Mouse (Mus musculus): ENCODE data around the gene Cd59a. TPM values are rescaled to one million over a fixed set of nuclear protein-coding genes. Genes with fewer than 3 reads are reported as not detected.
"Not testable (repeated sequence)": the region's sequence is repeated elsewhere in the genome, so short reads cannot be mapped to it uniquely, and the experiment has no call there.

Cd59a gene
- total RNA-seq (2021) = 1 to 10 TPM; 3.7 to 4.1 TPM

DNA sequence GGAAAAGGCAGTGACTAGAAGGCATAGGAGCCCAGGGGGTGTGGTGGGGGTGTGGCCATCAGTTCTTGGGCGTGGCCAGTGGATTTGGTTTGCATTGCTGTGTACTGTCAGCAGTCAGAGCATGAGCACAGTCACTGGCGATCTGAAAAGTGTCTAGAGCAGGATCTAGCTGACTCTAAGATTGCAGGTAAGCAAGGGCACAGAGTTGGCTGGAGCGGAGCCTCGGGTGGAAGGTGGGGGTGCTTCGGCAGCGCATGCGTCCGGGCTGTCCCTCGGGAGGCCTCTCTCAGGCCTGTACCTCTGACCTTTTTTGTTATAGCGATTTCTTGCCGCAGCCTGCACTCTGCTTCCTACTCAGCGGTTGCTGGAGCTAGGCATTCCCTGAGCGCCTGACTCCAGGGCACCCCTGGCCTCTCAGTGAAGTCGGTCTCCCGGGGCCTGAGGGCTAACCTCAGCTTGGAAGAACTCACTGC is at the start of gene Cd59a:
Gene Cd59a (plus strand): TSS at position 61 of the 473 bp plus-strand sequence.
- DNase-seq (ENCODE audit: low spot score in 2 of 2) = peak; percentile 13 to 32
- intact Hi-C loops (cut with DNase I) = loop anchor here (2.0 kb wide), 1 partner anchor 27 kb away; the partner anchor contains the start of genes Cd59b and Gm10799

DNA sequence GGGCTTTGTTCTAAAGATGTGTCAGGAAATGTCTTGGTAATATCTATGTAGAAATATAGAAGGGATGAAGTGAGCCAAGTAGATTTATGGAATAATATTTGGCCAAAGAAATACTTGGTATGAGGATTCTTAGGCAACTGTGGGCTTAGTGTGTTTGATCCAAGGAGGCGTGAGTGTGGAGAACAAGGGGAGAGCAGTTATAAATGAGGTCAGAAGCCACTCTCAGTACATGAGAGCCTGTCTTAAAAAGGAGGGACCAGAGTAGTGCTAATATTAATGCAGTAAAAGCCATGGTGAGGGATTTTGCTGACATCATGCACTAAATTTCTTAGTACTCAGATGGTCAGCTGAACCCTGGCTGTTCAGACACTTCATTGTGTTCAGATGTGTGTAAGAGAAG is 37.2 kb upstream of the Cd59a start:
- intact Hi-C loops (cut with DNase I) = no loop called here
- DNase-seq (ENCODE audit: low spot score in 2 of 2) = no peak

DNA sequence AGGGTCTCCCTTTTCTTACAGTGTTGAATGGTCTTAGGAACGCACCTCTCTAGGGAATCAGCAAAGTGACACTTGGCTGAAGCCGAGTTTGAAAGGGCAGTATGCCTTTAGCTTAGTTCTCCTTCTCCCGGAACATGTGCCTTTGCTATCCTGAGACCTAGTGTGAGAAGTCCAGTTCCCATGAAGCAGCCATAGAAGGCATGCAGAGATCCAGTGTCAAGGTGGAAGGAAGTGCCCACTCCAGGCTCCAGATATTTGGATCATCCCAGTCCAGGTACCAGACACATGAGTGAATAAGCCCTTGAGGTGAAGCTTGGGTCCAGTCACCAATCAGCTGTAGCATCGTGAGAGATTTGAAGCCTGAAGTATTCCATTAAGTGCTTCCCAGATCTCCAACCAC is 36.6 kb upstream of the Cd59a start:
- DNase-seq (ENCODE audit: low spot score in 2 of 2) = no peak
- intact Hi-C loops (cut with DNase I) = no loop called here

DNA sequence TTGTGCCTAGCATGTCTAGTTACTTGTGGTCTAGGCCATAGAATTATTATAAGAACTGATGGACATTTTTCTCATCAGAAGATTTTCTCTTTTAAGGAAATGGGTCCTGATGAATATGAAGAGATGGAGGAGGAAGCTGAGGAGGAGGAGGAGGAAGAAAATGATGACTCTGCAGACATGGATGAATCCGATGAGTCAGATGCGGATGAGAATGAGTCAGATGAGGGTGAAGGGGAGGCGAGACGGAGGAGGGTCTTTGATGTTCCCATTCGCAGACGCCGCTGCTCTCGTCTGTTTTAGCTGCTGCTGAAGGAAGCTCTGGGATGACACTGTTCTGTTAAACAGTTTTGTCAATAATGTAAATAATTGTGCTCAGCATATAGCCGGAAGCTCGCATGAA is 35.8 kb upstream of the Cd59a start:
- no peak for DNase-seq (ENCODE audit: low spot score in 2 of 2)
- intact Hi-C loops (cut with DNase I) = no loop called here

DNA sequence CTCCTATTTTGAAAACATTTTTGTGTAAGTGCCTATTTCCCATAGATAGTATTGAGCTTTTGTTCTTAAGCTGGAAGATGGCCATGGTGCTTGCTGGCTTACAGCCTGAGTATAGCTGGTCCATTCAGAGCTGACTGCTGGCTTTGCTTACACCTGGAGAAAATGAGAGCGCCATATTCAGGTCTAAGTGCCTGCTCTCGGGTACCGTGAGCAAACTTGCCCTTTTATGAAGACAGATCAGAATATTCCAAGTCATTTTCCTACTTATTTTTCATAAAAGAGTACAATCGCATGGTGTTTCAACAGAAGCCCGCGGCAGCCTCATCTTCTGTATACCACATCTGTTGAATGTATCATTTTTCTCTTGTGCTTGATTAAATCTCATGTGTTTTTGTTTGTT is 34.6 kb upstream of the Cd59a start:
- intact Hi-C loops (cut with DNase I) = no loop called here
- no peak for DNase-seq (ENCODE audit: low spot score in 2 of 2)

DNA sequence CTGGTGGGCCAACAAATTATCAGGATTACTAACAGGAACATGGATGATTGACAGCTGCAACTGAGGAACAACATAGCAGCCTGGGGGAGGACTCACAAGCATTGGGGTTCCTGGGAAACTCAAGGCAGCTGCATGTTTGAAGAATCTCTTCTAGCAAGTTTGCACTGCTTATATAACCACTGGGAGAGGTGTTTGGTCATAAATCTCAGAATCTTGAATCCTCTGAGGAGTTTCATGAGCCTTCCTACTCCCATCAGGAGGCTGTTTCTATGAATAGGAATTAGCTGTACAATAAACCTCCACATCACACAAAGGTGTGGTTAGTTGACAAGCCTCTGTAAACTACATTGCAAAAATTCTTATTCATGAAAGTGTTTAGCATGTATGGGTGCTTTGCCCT is 32.9 kb upstream of the Cd59a start:
- DNase-seq (ENCODE audit: low spot score in 2 of 2) = no peak
- intact Hi-C loops (cut with DNase I) = no loop called here

DNA sequence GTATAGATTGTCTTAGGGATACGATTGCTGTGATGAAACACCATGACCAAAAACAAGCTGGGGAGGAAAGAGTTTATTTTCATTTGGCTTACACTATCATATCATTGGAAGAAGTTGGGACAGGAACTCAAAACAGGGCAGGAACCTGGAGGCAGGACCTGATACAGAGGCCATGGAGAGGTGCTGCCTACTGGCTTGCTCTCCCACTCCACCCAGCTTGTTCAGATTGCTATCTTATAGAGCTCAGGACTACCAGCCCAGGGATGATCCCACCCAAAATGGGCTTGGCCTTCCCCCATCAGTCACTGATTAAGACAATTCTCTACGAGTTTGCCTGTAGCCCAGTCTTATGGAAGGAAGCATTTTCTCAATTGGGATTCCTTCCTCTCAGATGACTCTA is 31.4 kb upstream of the Cd59a start:
- intact Hi-C loops (cut with DNase I) = no loop called here
- DNase-seq (ENCODE audit: low spot score in 2 of 2) = no peak

DNA sequence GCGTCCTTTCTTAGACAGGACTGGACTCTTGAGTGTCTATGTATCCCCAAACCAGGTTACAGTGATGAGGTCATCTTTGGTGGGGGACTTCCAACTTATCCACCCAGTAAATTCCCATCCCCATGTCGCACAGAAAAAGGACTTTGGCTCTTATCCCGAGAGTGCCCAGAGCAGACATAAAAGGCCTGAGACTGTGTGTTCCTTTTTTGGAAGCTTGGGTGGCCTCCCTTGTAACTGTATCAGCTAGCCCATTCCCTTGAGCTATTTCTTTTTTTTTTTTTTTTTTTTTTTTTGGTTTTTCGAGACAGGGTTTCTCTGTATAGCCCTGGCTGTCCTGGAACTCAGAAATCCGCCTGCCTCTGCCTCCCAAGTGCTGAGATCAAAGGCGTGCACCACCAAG is 30.1 kb upstream of the Cd59a start, which contains the start of gene Gm10912:
Gene Gm10912 (plus strand): TSS at position 301 of the 400 bp plus-strand sequence.
- DNase-seq (ENCODE audit: low spot score in 2 of 2); intact Hi-C loops (cut with DNase I): not testable (repeated sequence)

DNA sequence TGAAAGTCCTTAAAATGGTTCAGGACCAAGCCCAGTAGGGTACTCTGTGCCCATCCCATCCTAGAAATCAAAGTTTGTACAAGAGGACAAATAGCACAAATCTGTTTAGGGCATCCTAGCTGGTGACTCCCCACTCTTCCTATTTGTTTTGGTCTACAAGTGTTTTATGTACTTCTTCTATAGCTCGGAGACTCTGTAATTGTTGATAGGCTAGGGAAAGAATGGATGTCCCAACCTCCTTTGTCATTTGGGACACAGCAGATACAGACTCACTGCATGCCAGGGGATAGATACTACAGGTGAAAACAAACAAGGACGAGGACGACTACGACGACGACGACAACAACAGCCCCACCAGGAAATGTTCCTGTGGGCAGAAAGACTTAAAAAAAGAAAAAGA is 27.2 kb upstream of the Cd59a start, which contains the start of gene Gm10799:
Gene Gm10799 (minus strand): TSS at position 101 of the 400 bp plus-strand sequence.
- intact Hi-C loops (cut with DNase I) = loop anchor here (2.0 kb wide), 1 partner anchor 26 kb away; the partner anchor contains the start of gene Cd59a
- DNase-seq (ENCODE audit: low spot score in 2 of 2) = not testable (repeated sequence)

DNA sequence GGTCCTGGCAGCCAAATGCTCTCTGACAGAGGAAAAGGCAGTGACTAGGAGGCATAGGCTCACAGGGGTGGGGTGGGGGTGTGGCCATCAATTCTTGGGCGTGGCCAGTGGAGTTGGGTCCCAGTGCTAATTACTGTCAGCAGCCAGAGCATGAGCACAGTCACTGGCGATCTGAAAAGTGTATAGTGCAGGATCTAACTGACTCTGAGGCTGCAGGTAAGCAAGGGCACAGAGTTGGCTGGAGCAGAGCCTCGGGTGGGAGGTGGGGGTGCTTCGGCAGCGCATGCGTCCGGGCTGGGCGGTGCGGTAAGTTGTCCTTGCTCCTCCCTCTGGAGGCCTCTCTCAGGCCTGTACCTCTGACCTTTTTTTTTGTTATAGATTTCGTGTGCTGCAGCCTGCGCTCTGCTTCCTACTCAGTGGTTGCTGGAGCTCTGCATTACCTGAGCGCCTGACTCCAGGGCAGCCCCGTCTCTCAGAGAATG is 25.9 kb upstream of the Cd59a start, which contains the start of gene Cd59b:
Gene Cd59b (plus strand): TSS at position 146 of the 482 bp plus-strand sequence.
- no peak for DNase-seq (ENCODE audit: low spot score in 2 of 2)
- intact Hi-C loops (cut with DNase I) = loop anchor here (2.0 kb wide), 1 partner anchor 25 kb away; the partner anchor contains the start of gene Cd59a

DNA sequence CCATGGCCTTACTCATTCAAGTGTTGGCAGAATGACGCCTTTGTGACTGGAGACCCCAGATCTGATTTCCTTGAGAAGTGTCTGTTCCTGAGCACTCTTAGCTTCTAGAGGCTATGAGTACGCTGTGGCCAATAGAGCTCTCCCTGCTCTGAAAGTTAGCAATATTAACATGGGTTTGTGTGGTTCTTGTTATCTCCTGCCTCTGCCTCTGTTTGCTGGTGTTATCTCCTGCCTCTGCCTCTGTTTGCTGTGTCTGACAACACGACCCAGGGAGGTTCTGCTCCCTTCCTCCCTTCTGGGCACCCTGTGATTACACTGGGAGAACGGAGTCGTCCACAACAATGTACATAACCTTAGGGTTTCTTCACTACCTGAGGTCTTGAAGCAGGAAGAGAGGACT is 17.3 kb upstream of the Cd59a start:
- DNase-seq (ENCODE audit: low spot score in 2 of 2); intact Hi-C loops (cut with DNase I): not testable (repeated sequence)

DNA sequence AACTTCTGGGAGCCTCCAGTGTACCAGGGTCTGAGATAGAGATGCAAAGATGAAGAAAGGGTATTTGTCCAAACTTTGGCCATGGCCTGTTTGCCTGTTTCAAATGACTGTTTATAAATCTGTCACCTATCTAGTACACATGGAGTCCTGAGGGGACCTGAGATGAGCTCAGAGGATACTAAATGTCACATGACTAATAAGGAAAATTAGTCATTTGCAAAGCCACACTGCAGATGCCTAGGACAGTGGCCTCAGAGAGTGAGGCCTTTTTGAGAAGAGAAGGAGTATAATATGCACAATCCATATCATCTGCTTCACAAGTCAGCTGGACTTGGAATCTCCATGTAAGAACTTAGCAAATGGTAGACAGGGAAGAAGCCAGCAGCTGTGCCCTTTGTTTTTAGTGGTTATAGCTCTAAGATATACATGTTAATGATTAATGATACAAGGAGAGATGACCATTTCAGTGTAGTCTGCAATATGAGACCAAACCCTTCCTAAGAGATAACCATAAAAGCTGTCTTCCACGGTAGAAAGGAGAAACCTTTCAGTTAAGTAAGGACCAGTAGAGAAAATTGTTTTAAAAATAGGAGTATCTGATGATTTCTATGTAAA is 14.1 kb upstream of the Cd59a start:
- intact Hi-C loops (cut with DNase I) = not testable (repeated sequence)

DNA sequence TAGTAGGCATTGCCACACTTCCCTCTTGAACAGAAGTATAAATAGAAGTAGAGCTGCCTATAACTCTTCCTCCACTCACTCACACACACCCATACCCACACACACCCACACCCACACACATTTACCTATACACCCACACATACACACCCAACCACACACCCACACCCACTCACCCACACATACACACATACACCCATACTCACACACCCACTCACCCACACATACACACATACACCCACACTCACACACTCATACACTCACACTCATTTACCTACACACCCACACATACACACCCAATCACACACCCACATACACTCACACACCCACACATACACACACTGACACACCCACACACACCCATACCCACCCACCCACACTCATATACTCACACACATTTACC is 13.1 kb upstream of the Cd59a start:
- intact Hi-C loops (cut with DNase I) = no loop called here
- DNase-seq (ENCODE audit: low spot score in 2 of 2) = no peak

More for the DNA sequence above, 14.1 kb upstream of the Cd59a start:
- not testable (repeated sequence) for DNase-seq (ENCODE audit: low spot score in 2 of 2)

DNA sequence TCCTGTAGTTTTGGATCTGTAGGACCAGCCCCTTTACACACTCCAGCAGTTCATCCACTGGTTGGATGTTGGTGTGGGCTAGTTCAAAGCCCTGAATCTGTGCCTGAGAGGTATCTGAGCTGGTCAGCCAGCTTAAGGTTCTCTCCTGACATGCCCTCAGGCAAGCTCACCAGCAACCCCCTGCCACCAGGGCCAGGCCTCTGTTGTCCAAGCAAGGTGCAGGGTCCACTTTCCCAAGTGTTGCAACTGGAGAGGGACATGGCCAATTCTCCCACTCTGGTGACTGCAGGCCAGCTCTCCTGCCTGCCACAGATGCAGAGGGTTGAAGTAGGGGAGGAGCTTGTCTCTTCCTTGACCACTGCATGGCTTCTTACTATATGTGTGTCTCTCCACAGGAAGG is 11.6 kb upstream of the Cd59a start:
- DNase-seq (ENCODE audit: low spot score in 2 of 2); intact Hi-C loops (cut with DNase I): not testable (repeated sequence)

DNA sequence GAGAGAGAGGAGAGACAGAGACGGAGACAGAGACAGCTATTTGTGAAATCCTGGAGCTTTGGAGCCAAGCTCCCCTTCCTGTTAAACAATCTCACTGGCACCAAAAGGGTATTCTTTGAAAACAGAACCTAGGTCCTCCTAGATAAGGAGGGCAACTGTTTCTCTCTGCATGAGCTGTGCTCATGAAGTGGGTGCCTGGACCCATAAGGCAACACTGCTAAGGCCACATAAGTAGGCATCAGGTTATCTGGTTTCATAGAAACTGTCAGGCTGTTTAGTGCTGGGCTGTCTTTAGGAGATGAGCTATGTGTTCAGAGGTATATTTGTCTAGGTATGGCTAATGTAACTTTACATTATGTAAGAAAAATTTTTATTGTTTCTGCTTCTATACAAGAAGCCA is 8.0 kb upstream of the Cd59a start:
- DNase-seq (ENCODE audit: low spot score in 2 of 2); intact Hi-C loops (cut with DNase I): not testable (repeated sequence)

DNA sequence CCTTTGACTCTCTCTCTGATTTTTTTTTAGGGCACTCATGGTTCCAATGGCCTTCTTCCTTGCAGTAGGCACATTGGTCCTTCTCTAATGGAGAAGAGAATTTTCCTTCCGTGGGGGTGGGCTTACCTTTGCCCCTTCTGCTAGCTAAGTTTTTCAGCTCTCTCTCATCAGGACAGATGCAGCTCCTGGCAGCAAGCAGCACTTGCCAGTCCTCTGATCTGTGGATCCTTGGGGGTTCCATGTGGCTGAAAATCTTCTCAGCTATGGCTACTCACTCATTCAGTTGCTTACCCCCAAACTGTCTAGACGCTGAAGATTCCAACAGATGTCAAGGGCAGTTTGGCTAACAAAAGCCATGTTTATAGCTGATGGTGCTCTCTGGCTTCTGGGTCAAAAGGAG is 2.3 kb upstream of the Cd59a start:
- DNase-seq (ENCODE audit: low spot score in 2 of 2) = no peak
- intact Hi-C loops (cut with DNase I) = no loop called here

DNA sequence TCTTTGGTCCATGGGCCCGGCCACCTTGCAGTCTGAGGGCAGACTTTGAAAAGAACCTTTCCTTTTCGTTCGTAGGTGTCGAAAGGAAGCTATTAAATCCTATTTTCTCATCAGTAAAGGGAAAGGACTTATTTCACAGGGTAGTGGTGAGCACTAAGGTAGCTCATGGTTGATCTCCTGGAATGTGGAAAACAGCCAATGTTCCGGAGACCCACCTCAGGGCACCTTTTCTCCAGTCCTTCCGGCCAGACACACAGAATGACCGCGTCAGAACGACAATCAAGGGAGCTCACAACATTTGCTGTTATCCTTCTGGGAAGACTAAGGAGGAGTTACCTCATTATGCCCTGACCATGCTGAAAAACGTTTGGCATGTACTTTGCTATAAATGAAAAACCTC is 655 bp downstream of the Cd59a start:
- intact Hi-C loops (cut with DNase I) = no loop called here
- DNase-seq (ENCODE audit: low spot score in 2 of 2) = no peak

DNA sequence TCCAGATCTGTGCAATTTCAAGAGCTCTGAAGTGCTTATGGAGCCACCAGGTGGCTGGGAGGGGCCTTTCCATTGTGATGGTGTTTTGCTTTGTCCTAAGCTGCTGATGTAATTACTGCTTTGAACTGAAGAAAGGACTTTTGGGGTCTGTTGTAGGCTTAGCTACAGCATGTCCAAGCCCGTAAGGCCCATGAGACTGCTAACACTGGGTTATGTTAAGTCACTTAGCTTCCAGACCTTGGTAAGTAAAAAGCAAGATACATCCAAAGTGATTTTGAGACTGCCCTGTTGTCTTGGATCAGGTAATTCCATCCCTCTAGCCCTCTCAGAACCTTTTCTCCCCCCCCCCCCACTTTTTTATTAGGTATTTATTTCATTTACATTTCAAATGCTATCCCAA is 1.2 kb downstream of the Cd59a start:
- DNase-seq (ENCODE audit: low spot score in 2 of 2); intact Hi-C loops (cut with DNase I): not testable (repeated sequence)

DNA sequence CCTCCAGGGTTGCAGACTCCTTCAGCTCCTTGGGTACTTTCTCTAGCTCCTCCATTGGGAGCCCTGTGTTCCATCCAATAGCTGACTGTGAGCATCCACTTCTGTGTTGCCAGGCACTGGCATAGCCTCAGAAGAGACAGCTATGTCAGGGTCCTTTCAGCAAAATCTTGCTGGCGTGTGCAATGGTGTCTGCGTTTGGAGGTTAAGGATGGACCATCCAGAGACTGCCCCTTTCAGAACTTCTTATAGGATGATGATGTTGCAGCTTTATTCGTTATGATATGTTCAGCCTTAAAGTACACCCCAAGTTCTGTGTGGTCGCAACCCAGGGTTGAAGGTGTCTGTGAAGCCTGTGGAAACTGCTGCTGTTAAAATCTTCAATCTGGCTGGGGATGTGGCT is 1.8 kb downstream of the Cd59a start:
- DNase-seq (ENCODE audit: low spot score in 2 of 2); intact Hi-C loops (cut with DNase I): not testable (repeated sequence)

DNA sequence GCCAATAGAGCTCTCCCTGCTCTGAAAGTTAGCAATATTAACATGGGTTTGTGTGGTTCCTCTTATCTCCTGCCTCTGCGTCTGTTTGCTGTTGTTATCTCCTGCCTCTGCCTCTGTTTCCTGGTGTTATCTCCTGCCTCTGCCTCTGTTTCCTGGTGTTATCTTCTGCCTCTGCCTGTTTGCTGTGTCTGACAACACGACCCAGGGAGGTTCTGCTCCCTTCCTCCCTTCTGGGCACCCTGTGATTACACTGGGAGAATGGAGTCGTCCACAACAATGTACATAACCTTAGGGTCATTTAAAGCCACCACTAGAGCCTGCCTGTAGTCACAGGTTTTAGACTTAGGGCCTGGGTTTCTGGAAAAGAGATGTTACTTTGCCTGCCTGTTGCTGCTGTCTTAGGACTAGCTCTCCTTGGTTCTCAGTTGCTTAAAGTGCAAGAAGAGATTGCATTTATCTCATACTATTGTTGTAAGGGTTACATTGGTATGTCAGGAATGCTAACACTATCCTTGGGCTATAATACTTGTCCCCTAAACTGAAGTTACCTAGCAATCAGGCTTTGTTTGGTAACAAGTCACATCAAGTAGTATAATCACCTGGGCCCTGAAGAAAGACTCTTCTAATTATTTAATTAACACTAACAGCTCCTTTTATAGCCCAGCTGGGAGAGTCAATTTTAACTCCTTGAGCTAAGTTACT is 3.1 kb downstream of the Cd59a start:
- intact Hi-C loops (cut with DNase I) = no loop called here

DNA sequence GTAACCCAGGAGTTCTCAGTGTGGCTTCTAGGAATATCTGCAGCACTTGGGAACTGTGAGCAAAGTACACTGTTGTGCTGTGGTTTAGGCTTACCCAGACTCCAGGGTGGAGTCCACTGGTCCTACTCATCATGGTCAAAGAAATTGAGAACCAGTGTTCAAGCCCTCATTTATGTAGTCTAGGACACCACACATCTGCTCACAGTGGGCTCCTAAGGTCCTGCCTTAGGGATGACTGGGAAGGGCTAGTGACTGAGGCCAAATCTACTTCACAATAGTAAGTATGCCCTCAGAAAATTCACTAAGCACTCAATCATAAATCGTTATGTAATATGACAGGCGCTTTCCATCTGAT is 3.6 kb downstream of the Cd59a start:
- intact Hi-C loops (cut with DNase I) = no loop called here
- DNase-seq (ENCODE audit: low spot score in 2 of 2) = no peak

More for the DNA sequence above, 3.1 kb downstream of the Cd59a start:
- DNase-seq (ENCODE audit: low spot score in 2 of 2) = no peak
